Mouse (Mus musculus): ENCODE measurements around the gene Cavin2. TPM values are rescaled to one million over a fixed set of nuclear protein-coding genes. Genes with fewer than 3 reads are reported as not detected.

Gene Cavin2
- polyA plus RNA-seq, 1 experiment from 2014 or later: 6.5 TPM

DNA sequence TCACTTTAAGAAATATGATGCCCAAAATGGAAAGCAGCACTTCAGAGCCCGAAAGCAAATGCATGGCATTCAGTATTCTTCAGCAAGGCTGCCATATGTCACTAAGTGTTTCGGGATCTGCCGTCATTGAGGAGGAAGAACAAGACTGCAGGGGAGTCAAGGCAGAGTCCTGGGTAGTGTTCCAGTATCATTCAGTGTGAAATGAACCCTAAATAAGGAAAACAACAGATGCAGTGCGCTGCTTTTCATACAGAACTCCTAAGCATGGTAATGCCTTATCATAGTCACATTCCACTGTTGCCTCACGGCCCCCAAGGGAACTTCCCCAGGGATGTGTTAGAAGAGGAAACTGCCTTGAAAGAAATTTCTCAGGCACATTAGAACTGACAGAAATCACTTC is 21.8 kb upstream of the Cavin2 start:
- Histone ChIP-seq H3K9ac (ENCODE audit: low read depth, low read length) (no peak overlapping the region), H3K4me1 (ENCODE audit: control insufficient read depth, insufficient read depth, low read length) (no peaks in the 10 kb centered on the region; the same call in 1 of the 2 replicates), H3K9me3 (replicated peaks; ENCODE audit: control insufficient read depth, low read length, poor library complexity, severe bottlenecking) (no peaks in the 10 kb centered on the region), H3K4me2 (ENCODE audit: low read length) (no peak overlapping the region), H3K4me3 (ENCODE audit: low read depth, low read length) (no peak overlapping the region), H3K27me3 (ENCODE audit: control insufficient read depth, insufficient read depth, low read depth, low read length) (no peaks in the 10 kb centered on the region), H3K27ac (ENCODE audit: low read length) (no peak overlapping the region), H3K36me3 (ENCODE audit: control insufficient read depth, insufficient read depth, low read length) (no peaks in the 10 kb centered on the region)
- 55% methylated on average over 5 of the region's 5 CpGs for WGBS
- ATAC-seq: no peak; the same call in 1 of the 2 replicates

GRCm38 (mm10) chr1:51268225-51268624 is 20.7 kb upstream of the Cavin2 start:
- Histone ChIP-seq H3K4me2 (ENCODE audit: low read length) (no peak overlapping the region), H3K9ac (ENCODE audit: low read depth, low read length) (no peak overlapping the region), H3K27ac (ENCODE audit: low read length) (no peak overlapping the region), H3K9me3 (replicated peaks; ENCODE audit: control insufficient read depth, low read length, poor library complexity, severe bottlenecking) (no peaks in the 10 kb centered on the region), H3K4me3 (ENCODE audit: low read depth, low read length) (no peak overlapping the region), H3K36me3 (ENCODE audit: control insufficient read depth, insufficient read depth, low read length) (no peaks in the 10 kb centered on the region), H3K4me1 (ENCODE audit: control insufficient read depth, insufficient read depth, low read length) (no peaks in the 10 kb centered on the region; the same call in 1 of the 2 replicates), H3K27me3 (ENCODE audit: control insufficient read depth, insufficient read depth, low read depth, low read length) (no peaks in the 10 kb centered on the region)
- ATAC-seq: no peak
- 90% methylated on average over 2 of the region's 2 CpGs for WGBS

DNA sequence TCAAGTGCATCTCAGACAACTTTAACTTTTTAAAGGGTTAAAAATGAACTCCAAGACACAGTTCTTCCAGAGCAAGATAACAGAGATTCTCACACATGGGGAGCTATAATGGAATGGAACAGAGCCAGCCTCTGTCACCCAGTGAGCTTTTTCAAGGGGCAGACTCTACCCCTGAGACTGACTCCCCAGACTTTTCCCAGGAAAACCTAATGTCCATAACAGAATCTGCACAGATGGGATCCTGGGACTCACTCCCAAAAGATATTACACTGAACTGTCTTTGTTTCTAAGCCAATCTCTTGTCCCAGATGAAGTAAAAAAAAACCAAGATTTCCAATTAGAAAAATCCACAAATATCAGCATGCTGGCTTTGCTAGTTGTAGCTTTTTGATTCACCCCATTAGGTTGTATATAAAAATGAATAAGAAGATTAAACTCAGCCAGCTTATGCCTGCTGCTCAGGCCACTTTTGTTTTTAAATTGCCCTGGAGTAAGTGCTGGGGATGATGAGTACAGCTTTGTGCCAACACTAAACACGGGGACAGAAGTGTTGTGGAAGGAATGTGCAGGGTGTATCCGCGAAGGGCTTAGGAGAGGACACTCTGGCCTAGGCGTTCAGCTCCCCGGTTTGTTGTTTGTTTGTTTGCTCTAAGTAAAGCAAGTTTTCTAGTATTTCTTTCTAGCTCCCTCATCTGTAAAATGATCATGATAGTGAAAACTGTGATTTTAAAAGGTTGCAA is 18.6 kb upstream of the Cavin2 start:
- no peak overlapping the region for H3K4me2 ChIP-seq (ENCODE audit: low read length)
- no peaks in the 10 kb centered on the region for H3K27me3 ChIP-seq (ENCODE audit: control insufficient read depth, insufficient read depth, low read depth, low read length)
- ATAC-seq: no peak
- H3K4me1 ChIP-seq (ENCODE audit: control insufficient read depth, insufficient read depth, low read length): no peaks in the 10 kb centered on the region; the same call in 1 of the 2 replicates
- no peak overlapping the region for H3K27ac ChIP-seq (ENCODE audit: low read length)
- no peak overlapping the region for H3K4me3 ChIP-seq (ENCODE audit: low read depth, low read length)
- no peak overlapping the region for H3K9ac ChIP-seq (ENCODE audit: low read depth, low read length)
- H3K36me3 ChIP-seq (ENCODE audit: control insufficient read depth, insufficient read depth, low read length): no peaks in the 10 kb centered on the region
- 56% methylated on average over 5 of the region's 5 CpGs for WGBS
- no peaks in the 10 kb centered on the region for H3K9me3 ChIP-seq (replicated peaks; ENCODE audit: control insufficient read depth, low read length, poor library complexity, severe bottlenecking)

GRCm38 (mm10) chr1:51271845-51272244 is 17.1 kb upstream of the Cavin2 start:
- Histone ChIP-seq H3K4me2 (ENCODE audit: low read length) (no peak overlapping the region), H3K9ac (ENCODE audit: low read depth, low read length) (no peak overlapping the region), H3K27ac (ENCODE audit: low read length) (no peak overlapping the region), H3K4me3 (ENCODE audit: low read depth, low read length) (no peak overlapping the region), H3K9me3 (replicated peaks; ENCODE audit: control insufficient read depth, low read length, poor library complexity, severe bottlenecking) (no peaks in the 10 kb centered on the region), H3K36me3 (ENCODE audit: control insufficient read depth, insufficient read depth, low read length) (no peaks in the 10 kb centered on the region), H3K4me1 (ENCODE audit: control insufficient read depth, insufficient read depth, low read length) (no peaks in the 10 kb centered on the region; the same call in 1 of the 2 replicates), H3K27me3 (ENCODE audit: control insufficient read depth, insufficient read depth, low read depth, low read length) (no peaks in the 10 kb centered on the region)
- no peak for ATAC-seq
- WGBS: 56% methylated on average over 4 of the region's 4 CpGs

GRCm38 (mm10) chr1:51272583-51273201 is 16.2 kb upstream of the Cavin2 start:
- Histone ChIP-seq H3K36me3 (ENCODE audit: control insufficient read depth, insufficient read depth, low read length) (no peaks in the 10 kb centered on the region), H3K4me2 (ENCODE audit: low read length) (no peak overlapping the region), H3K4me1 (ENCODE audit: control insufficient read depth, insufficient read depth, low read length) (no peaks in the 10 kb centered on the region; the same call in 1 of the 2 replicates), H3K9ac (ENCODE audit: low read depth, low read length) (no peak overlapping the region), H3K27ac (ENCODE audit: low read length) (no peak overlapping the region), H3K9me3 (replicated peaks; ENCODE audit: control insufficient read depth, low read length, poor library complexity, severe bottlenecking) (no peaks in the 10 kb centered on the region), H3K4me3 (ENCODE audit: low read depth, low read length) (no peak overlapping the region), H3K27me3 (ENCODE audit: control insufficient read depth, insufficient read depth, low read depth, low read length) (no peaks in the 10 kb centered on the region)
- no peak for ATAC-seq
- 62% methylated on average over 4 of the region's 4 CpGs for WGBS

- Histone ChIP-seq H3K4me3 (ENCODE audit: low read depth, low read length) (no peak overlapping the region), H3K27me3 (ENCODE audit: control insufficient read depth, insufficient read depth, low read depth, low read length) (no peaks in the 10 kb centered on the region), H3K4me2 (ENCODE audit: low read length) (no peak overlapping the region), H3K36me3 (ENCODE audit: control insufficient read depth, insufficient read depth, low read length) (no peaks in the 10 kb centered on the region), H3K9me3 (replicated peaks; ENCODE audit: control insufficient read depth, low read length, poor library complexity, severe bottlenecking) (no peaks in the 10 kb centered on the region), H3K9ac (ENCODE audit: low read depth, low read length) (no peak overlapping the region), H3K4me1 (ENCODE audit: control insufficient read depth, insufficient read depth, low read length) (no peaks in the 10 kb centered on the region), H3K27ac (ENCODE audit: low read length) (no peak overlapping the region)
- 78% methylated on average over 2 of the region's 2 CpGs for WGBS
- no peak for ATAC-seq
These were observed 10.9 kb upstream of the Cavin2 start for GRCm38 (mm10) chr1:51277879-51278567.

DNA sequence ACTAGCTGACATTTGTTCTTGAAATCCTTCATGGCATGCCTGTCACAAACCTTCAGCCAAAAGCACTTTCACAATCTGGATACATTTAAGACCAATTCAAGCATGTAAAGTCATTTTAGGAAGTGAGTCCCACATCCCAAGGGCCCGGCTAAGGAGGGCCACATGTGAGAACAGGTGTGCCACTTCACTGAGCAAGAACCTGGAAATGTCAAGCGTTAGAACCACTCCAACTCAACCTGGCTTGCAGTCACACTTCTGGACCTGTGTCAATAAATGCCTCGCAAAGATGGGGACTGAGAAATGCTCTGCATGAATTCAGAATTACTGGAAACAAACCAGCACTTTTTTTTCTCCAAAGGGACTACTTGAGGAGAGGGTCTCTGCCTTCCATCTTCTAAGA is 725 bp upstream of the Cavin2 start:
- H3K4me2 ChIP-seq (ENCODE audit: low read length): no peak overlapping the region
- no peaks in the 10 kb centered on the region for H3K36me3 ChIP-seq (ENCODE audit: control insufficient read depth, insufficient read depth, low read length)
- H3K9me3 ChIP-seq (replicated peaks; ENCODE audit: control insufficient read depth, low read length, poor library complexity, severe bottlenecking): no peaks in the 10 kb centered on the region
- H3K4me3 ChIP-seq (ENCODE audit: low read depth, low read length): no peak overlapping the region
- no peak overlapping the region for H3K9ac ChIP-seq (ENCODE audit: low read depth, low read length)
- no peak for ATAC-seq
- no peaks in the 10 kb centered on the region for H3K27me3 ChIP-seq (ENCODE audit: control insufficient read depth, insufficient read depth, low read depth, low read length)
- no peaks in the 10 kb centered on the region for H3K4me1 ChIP-seq (ENCODE audit: control insufficient read depth, insufficient read depth, low read length)
- 86% methylated on average over 3 of the region's 3 CpGs for whole genome bisulfite sequencing
- no peak overlapping the region for H3K27ac ChIP-seq (ENCODE audit: low read length)

GRCm38 (mm10) chr1:51289620-51290445 is 907 bp downstream of the Cavin2 start:
- no peaks in the 10 kb centered on the region for H3K27me3 ChIP-seq (ENCODE audit: control insufficient read depth, insufficient read depth, low read depth, low read length)
- no peak overlapping the region for H3K9ac ChIP-seq (ENCODE audit: low read depth, low read length)
- no peak overlapping the region for H3K4me3 ChIP-seq (ENCODE audit: low read depth, low read length)
- H3K4me2 ChIP-seq (ENCODE audit: low read length): no peak overlapping the region
- H3K9me3 ChIP-seq (replicated peaks; ENCODE audit: control insufficient read depth, low read length, poor library complexity, severe bottlenecking): no peaks in the 10 kb centered on the region
- H3K36me3 ChIP-seq (ENCODE audit: control insufficient read depth, insufficient read depth, low read length): no peaks in the 10 kb centered on the region
- ATAC-seq: peak; percentile 48; the same call in 1 of the 2 replicates
- WGBS: 88% methylated on average over 17 of the region's 17 CpGs
- no peaks in the 10 kb centered on the region for H3K4me1 ChIP-seq (ENCODE audit: control insufficient read depth, insufficient read depth, low read length)
- peak overlapping the region; percentile 5; the same call in 1 of the 2 replicates for H3K27ac ChIP-seq (ENCODE audit: low read length)

All from midbrain, embryonic 16.5 days (tissue).